ENCODE assay signal across 7 mouse cellular contexts in genomic region chr2:59611831-59612732, GRCm38 (mm10). TPM values are rescaled to one million over a fixed set of nuclear protein-coding genes. Genes with fewer than 3 reads are reported as not detected.
A peak's percentile ranks its signal among the peaks of the same experiment; 100 is the strongest.
DNase-seq lines count a peak whose midpoint lies in the region; ATAC-seq lines count a peak whose summit lies in the region.

Tanc1 (plus strand) TSS chr2:59612042.

- no peaks in the 10 kb centered on the region for H3K27me3 ChIP-seq in embryonic facial prominence, embryonic 10.5 days (replicated peaks; ENCODE audit: low read depth, poor library complexity, severe bottlenecking)
- H3K27me3 ChIP-seq in limb, embryonic 12.5 days, result no peaks in the 10 kb centered on the region
- peaks cover 72% of the 10 kb centered on the region for H3K27me3 ChIP-seq in midbrain, embryonic 13.5 days

- peak within 1 kb of the TSS; percentile 96 for H3K9ac ChIP-seq in limb, embryonic 12.5 days (replicated peaks)
- peak within 1 kb of the TSS; percentile 73 for H3K9ac ChIP-seq in midbrain, embryonic 13.5 days (replicated peaks)

- H3K36me3 ChIP-seq in embryonic facial prominence, embryonic 10.5 days (replicated peaks), result no peaks in the 10 kb centered on the region
- H3K36me3 ChIP-seq in limb, embryonic 12.5 days, result no peaks in the 10 kb centered on the region
- H3K36me3 ChIP-seq in midbrain, embryonic 13.5 days, result no peaks in the 10 kb centered on the region

- under 1% methylated on average over 99 of the region's 99 CpGs for WGBS in embryonic facial prominence, embryonic 10.5 days
- under 1% methylated on average over 98 of the region's 99 CpGs for WGBS in limb, embryonic 12.5 days
- WGBS in midbrain, embryonic 13.5 days, result under 1% methylated on average over 89 of the region's 99 CpGs

- peak; percentile 94 for DNase-seq in adrenal gland, postnatal 25 days
- DNase-seq in embryonic facial prominence, embryonic 10.5 days (ENCODE audit: low spot score), result peak; percentile 92
- DNase-seq in heart, adult 18-20 months, result peak; percentile 91 to 94
- DNase-seq in kidney, adult 18-20 months, result peak; percentile 93
- DNase-seq in spleen, adult 18-20 months, result peak; percentile 59 to 69

- H3K4me2 ChIP-seq in limb, embryonic 12.5 days, result peak within 1 kb of the TSS; percentile 89
- H3K4me2 ChIP-seq in midbrain, embryonic 13.5 days (replicated peaks), result peak within 1 kb of the TSS; percentile 88

- H3K27ac ChIP-seq in embryonic facial prominence, embryonic 10.5 days (replicated peaks), result peak within 1 kb of the TSS; percentile 98
- H3K27ac ChIP-seq in limb, embryonic 12.5 days, result peak within 1 kb of the TSS; percentile 99
- H3K27ac ChIP-seq in midbrain, embryonic 13.5 days, result 0 out of 2 replicates have a peak within 1 kb of the TSS, but pooled peaks have one; percentile 57

- no peaks in the 10 kb centered on the region for H3K9me3 ChIP-seq in embryonic facial prominence, embryonic 10.5 days
- H3K9me3 ChIP-seq in limb, embryonic 12.5 days, result no peaks in the 10 kb centered on the region
- H3K9me3 ChIP-seq in midbrain, embryonic 13.5 days, result no peaks in the 10 kb centered on the region

- peak; percentile 82 for ATAC-seq in limb, embryonic 12.5 days (ENCODE audit: insufficient number of reproducible peaks, insufficient read depth, low FRiP score, low TSS enrichment, low read depth)
- ATAC-seq in midbrain, embryonic 13.5 days, result peak; percentile 93

- peak within 1 kb of the TSS; percentile 98 for H3K4me3 ChIP-seq in embryonic facial prominence, embryonic 10.5 days
- H3K4me3 ChIP-seq in limb, embryonic 12.5 days (replicated peaks), result peak within 1 kb of the TSS; percentile 95
- peak within 1 kb of the TSS; percentile 65 for H3K4me3 ChIP-seq in midbrain, embryonic 13.5 days (replicated peaks)

- H3K4me1 ChIP-seq in embryonic facial prominence, embryonic 10.5 days, result peaks cover 82% of the 10 kb centered on the region
- peaks cover 79% of the 10 kb centered on the region for H3K4me1 ChIP-seq in limb, embryonic 12.5 days (replicated peaks)
- H3K4me1 ChIP-seq in midbrain, embryonic 13.5 days (replicated peaks), result peaks cover 27% of the 10 kb centered on the region

RNA-seq across cellular contexts. Expression of gene Tanc1, which starts in this region (rescaled TPM):
- 20.2 and 20.6 TPM in 2 replicates for total RNA-seq in adrenal gland, postnatal 25 days (2021)
- polyA plus RNA-seq in embryonic facial prominence, embryonic 10.5 days (2016; fragmentation: Nextera tagmentation; extraction: Ambion mirVana), result 34.9 and 41.2 TPM in 2 replicates
- total RNA-seq in heart, adult 18-20 months (2021), result 10 to 100 TPM; 31.5 to 34.4 TPM
- 60.7 and 70.6 TPM in 2 replicates for polyA plus RNA-seq in limb, embryonic 12.5 days (2016; fragmentation: Nextera tagmentation; extraction: Ambion mirVana)
- 5.1 and 5.5 TPM in 2 replicates for polyA plus RNA-seq in midbrain, embryonic 13.5 days (2015; fragmentation: Nextera tagmentation; extraction: Ambion mirVana)

Comparison
In these comparisons a context has a peak if more than half of its experiments do, and no peak if none do; other contexts are left out.
1. Peak in every context shown above with its lines: DNase-seq, ATAC-seq, H3K4me3 ChIP-seq and H3K27ac ChIP-seq.